Mouse (Mus musculus) ES-Bruce4 (cell line): Measurements from ENCODE around the gene Tmppe.

Source experiments
- CTCF ChIP-seq: IDR thresholded peaks from one replicate; pipeline ENCODE4 v1.8.1; 2011; ENCODE audit warnings: low read depth, low read length
- EP300 ChIP-seq: IDR thresholded peaks from 2 replicates; pipeline ENCODE4 v1.6.1; 2011; ENCODE audit warnings: low read depth, low read length; ENCODE audit not compliant: insufficient read depth
- POLR2A ChIP-seq: IDR thresholded peaks from one replicate; pipeline ENCODE4 v1.8.1; 2011; ENCODE audit warnings: low read length; ENCODE audit not compliant: insufficient read depth

DNA sequence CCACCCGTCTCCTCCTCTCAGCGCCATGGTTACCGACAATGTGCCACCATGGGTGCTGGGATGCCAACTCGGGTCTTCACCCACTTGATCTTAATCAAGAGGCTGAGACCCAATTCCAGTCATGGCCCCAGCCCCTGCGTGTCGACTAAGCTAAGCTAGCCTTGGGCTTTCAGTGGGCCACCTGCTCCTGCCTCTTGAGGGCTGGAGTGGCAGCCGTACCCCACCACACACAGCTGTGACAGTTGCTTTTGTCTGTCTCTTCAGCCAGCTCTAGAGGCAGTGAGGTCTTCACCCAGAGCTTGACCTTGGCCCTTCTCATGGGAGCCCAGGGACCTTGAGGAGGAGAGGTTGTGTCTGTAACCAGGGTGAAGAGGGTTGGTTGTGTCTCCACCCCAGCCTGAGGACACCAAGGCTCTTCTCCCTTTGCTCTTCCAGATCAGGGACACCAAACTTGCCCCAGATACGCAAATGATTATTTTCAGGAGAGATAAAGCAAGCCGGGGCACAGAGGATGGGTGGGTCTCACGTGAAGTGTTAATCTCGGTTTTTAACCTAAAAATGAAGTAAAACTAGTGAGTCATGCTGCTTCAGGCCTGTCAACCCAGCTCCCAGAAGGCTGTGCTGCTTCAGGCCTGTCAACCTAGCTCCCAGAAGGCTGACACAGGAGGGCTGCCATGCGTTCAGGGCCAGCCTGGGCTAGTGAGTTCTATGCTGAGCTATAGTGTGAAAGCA lies 27.4 kb downstream of the Tmppe start:
- TF ChIP-seq CTCF (no peak), POLR2A (no peak), EP300 (no peak)
